In genomic region chr6:29522626-29523300, GRCm38 (mm10) we compare ENCODE assay signal across 18 mouse cellular contexts. TPM values are rescaled to one million over a fixed set of nuclear protein-coding genes. Genes with fewer than 3 reads are reported as not detected.
DNase-seq lines count a peak whose midpoint lies in the region; ATAC-seq and TF ChIP-seq lines count a peak whose summit lies in the region.
"Had no signal": no experiment of that assay in that cellular context is flagged by ENCODE, and none has a peak within 500 bp of the region (broad histone marks: within the 10 kb centered on the region; RNA-seq: fewer than 3 reads in every experiment).

No protein-coding gene starts in this region.

- no peak overlapping the region for H3K4me3 ChIP-seq in kidney, adult 2 months (ENCODE audit: insufficient read depth, low read depth, low read length)
- H3K4me3 ChIP-seq in thymus, adult 2 months (ENCODE audit: control insufficient read depth, insufficient read depth, low read length): no peak overlapping the region
- no peak overlapping the region for H3K4me3 ChIP-seq in forebrain, postnatal 0 days (ENCODE audit: low read depth, low read length)
- H3K4me3 ChIP-seq: gastrocnemius, adult 2 months; limb, embryonic 13.5 days; lung, embryonic 15.5 days; megakaryocyte, embryonic 14.5 days had no signal

- peak; percentile 85 for DNase-seq in kidney, adult 2 months
- DNase-seq in kidney, postnatal 14 days: no peak
- no peak for DNase-seq in thymus, adult 2 months
- no peak for DNase-seq in thymus, adult 18-20 months
- DNase-seq in kidney, postnatal 10 days: peak; percentile 8
- no peak for DNase-seq in natural killer cell, adult 2 months (ENCODE audit: low spot score in 2 of 2)
- DNase-seq in forebrain, postnatal 0 days: no peak
- DNase-seq: adrenal gland, postnatal 14 days; cerebellum, postnatal 10 days; gastrocnemius, adult 2 months; heart, postnatal 4 days had no signal

- H3K9me3 ChIP-seq in forebrain, postnatal 0 days (ENCODE audit: low read length): no peaks in the 10 kb centered on the region
- H3K9me3 ChIP-seq: lung, embryonic 15.5 days had no signal

- WGBS in kidney, adult 2 months: 46% methylated on average over 6 of the region's 6 CpGs
- 79% methylated on average over 6 of the region's 6 CpGs for WGBS in thymus, adult 2 months
- WGBS in forebrain, postnatal 0 days: 79% methylated on average over 6 of the region's 6 CpGs

- no peaks in the 10 kb centered on the region for H3K27me3 ChIP-seq in kidney, adult 2 months (replicated peaks; ENCODE audit: control insufficient read depth, insufficient read depth, low read length)
- peaks cover 12% of the 10 kb centered on the region for H3K27me3 ChIP-seq in thymus, adult 2 months (ENCODE audit: control insufficient read depth, insufficient read depth, low read length)
- H3K27me3 ChIP-seq in forebrain, postnatal 0 days (ENCODE audit: insufficient read depth, low read length): peaks cover 17% of the 10 kb centered on the region

- H3K4me2 ChIP-seq in forebrain, postnatal 0 days (ENCODE audit: low read depth): no peak overlapping the region
- H3K4me2 ChIP-seq: limb, embryonic 13.5 days; lung, embryonic 15.5 days had no signal

- H3K4me1 ChIP-seq in kidney, adult 2 months (ENCODE audit: control insufficient read depth, insufficient read depth, low read length): peaks cover 11% of the 10 kb centered on the region; the same call in 1 of the 2 replicates
- peaks cover 15% of the 10 kb centered on the region for H3K4me1 ChIP-seq in thymus, adult 2 months (replicated peaks; ENCODE audit: control insufficient read depth, insufficient read depth, low read length)
- H3K4me1 ChIP-seq in forebrain, postnatal 0 days (ENCODE audit: insufficient read depth): 0 out of 2 replicates have a peak, but pooled peaks cover 3% of the 10 kb centered on the region

- H3K27ac ChIP-seq in kidney, adult 2 months (ENCODE audit: insufficient read depth, low read depth, low read length): peak overlapping the region; percentile 60
- H3K27ac ChIP-seq in thymus, adult 2 months (ENCODE audit: control insufficient read depth, insufficient read depth, low read length): peak overlapping the region; percentile 31; the same call in 1 of the 2 replicates
- H3K27ac ChIP-seq in forebrain, postnatal 0 days (ENCODE audit: low read depth, low read length): no peak overlapping the region
- H3K27ac ChIP-seq: limb, embryonic 13.5 days; lung, embryonic 15.5 days had no signal

- no peak for ATAC-seq in forebrain, postnatal 0 days
- ATAC-seq: forebrain, embryonic 16.5 days; midbrain, embryonic 16.5 days had no signal

- no peak overlapping the region for H3K9ac ChIP-seq in forebrain, postnatal 0 days
- H3K9ac ChIP-seq: limb, embryonic 13.5 days; lung, embryonic 15.5 days had no signal

- no peak for TF ChIP-seq CTCF in kidney, adult 2 months (conservative IDR thresholded peaks at IDR 0.05; ENCODE audit: insufficient read depth, insufficient read length, low read depth, low read length)
- no peak for TF ChIP-seq CTCF in thymus, adult 2 months (IDR thresholded peaks at IDR 0.05; ENCODE audit: borderline replicate concordance, control insufficient read depth, extremely low read depth, insufficient read depth, low read length, poor library complexity)
- TF ChIP-seq CTCF in forebrain, postnatal 0 days (IDR thresholded peaks at IDR 0.05; ENCODE audit: low read depth): no peak

- TF ChIP-seq POLR2A in kidney, adult 2 months (IDR thresholded peaks at IDR 0.05; ENCODE audit: low read depth, low read length): no peak
- TF ChIP-seq POLR2A in thymus, adult 2 months (IDR thresholded peaks at IDR 0.05; ENCODE audit: control insufficient read depth, extremely low read depth, insufficient read depth, low read length, poor library complexity): no peak

- no peaks in the 10 kb centered on the region for H3K36me3 ChIP-seq in kidney, adult 2 months (ENCODE audit: control insufficient read depth, insufficient read depth, low read length)
- H3K36me3 ChIP-seq in thymus, adult 2 months (ENCODE audit: control insufficient read depth, insufficient read depth, low read length): no peaks in the 10 kb centered on the region
- H3K36me3 ChIP-seq in forebrain, postnatal 0 days (ENCODE audit: insufficient read depth): no peaks in the 10 kb centered on the region
- H3K36me3 ChIP-seq: limb, embryonic 13.5 days; lung, embryonic 15.5 days had no signal

RNA-seq across cellular contexts. Expression of gene Irf5, which starts 3.7 kb away (rescaled TPM):
- polyA plus RNA-seq in kidney, adult 2 months (2012; rRNA removed): 17.0 and 19.1 TPM in 2 replicates
- polyA plus RNA-seq in thymus, adult 2 months (2012; rRNA removed): 37.3 and 46.4 TPM in 2 replicates
- 3.2 and 3.9 TPM in 2 replicates for total RNA-seq in forebrain, postnatal 0 days (2014; rRNA removed)
- 1.5 and 1.9 TPM in 2 replicates for polyA plus RNA-seq in forebrain, postnatal 0 days (2015; fragmentation: Nextera tagmentation; extraction: Ambion mirVana)

RNA-seq across cellular contexts. Expression of gene Kcp, which starts 15.0 kb away (rescaled TPM):
- 25.7 and 26.2 TPM in 2 replicates for polyA plus RNA-seq in kidney, adult 2 months (2012; rRNA removed)
- polyA plus RNA-seq in thymus, adult 2 months (2012; rRNA removed): 2.9 and 3.0 TPM in 2 replicates
- 9.8 and 31.2 TPM in 2 replicates for total RNA-seq in forebrain, postnatal 0 days (2014; rRNA removed)
- 5.2 and 6.7 TPM in 2 replicates for polyA plus RNA-seq in forebrain, postnatal 0 days (2015; fragmentation: Nextera tagmentation; extraction: Ambion mirVana)

RNA-seq across cellular contexts. Expression of gene Atp6v1fnb, which starts 51.5 kb away (rescaled TPM):
- polyA plus RNA-seq in kidney, adult 2 months (2012; rRNA removed): 0.17 TPM in 1 of 2 replicates, not detected in the other
- polyA plus RNA-seq in thymus, adult 2 months (2012; rRNA removed): 0.22 and 0.34 TPM in 2 replicates
- total RNA-seq in forebrain, postnatal 0 days (2014; rRNA removed): 0.31 and 1.7 TPM in 2 replicates
- polyA plus RNA-seq in forebrain, postnatal 0 days (2015; fragmentation: Nextera tagmentation; extraction: Ambion mirVana): 0.42 TPM in 1 of 2 replicates, not detected in the other
- total RNA-seq: adrenal gland, postnatal 14 days; gastrocnemius, adult 2 months; heart, postnatal 4 days had no signal
- polyA plus RNA-seq: forebrain, embryonic 16.5 days; limb, embryonic 13.5 days; lung, embryonic 15.5 days; neural tube, embryonic 11.5 days; thymus, postnatal 0 days had no signal

RNA-seq across cellular contexts. Expression of gene Atp6v1f, which starts 55.2 kb away (rescaled TPM):
- 796 and 827 TPM in 2 replicates for polyA plus RNA-seq in kidney, adult 2 months (2012; rRNA removed)
- polyA plus RNA-seq in thymus, adult 2 months (2012; rRNA removed): 294 and 381 TPM in 2 replicates
- total RNA-seq in forebrain, postnatal 0 days (2014; rRNA removed): 279 and 344 TPM in 2 replicates
- polyA plus RNA-seq in forebrain, postnatal 0 days (2015; fragmentation: Nextera tagmentation; extraction: Ambion mirVana): 362 and 434 TPM in 2 replicates

Comparison
In these comparisons a context has a peak if more than half of its experiments do, and no peak if none do; other contexts are left out.
1. DNase-seq: peak in kidney, adult 2 months (single experiment) and kidney, postnatal 10 days (single experiment); none in kidney, postnatal 14 days (single experiment), thymus, adult 2 months (single experiment), thymus, adult 18-20 months (0 of 2), natural killer cell, adult 2 months (0 of 2) and forebrain, postnatal 0 days (single experiment).